Comparison of ENCODE assay signal across 8 mouse cellular contexts in genomic region chrX:73342941-73343735, GRCm38 (mm10). TPM values are rescaled to one million over a fixed set of nuclear protein-coding genes. Genes with fewer than 3 reads are reported as not detected.
DNase-seq lines count a peak whose midpoint lies in the region; ATAC-seq lines count a peak whose summit lies in the region.

No protein-coding gene starts in this region.

- 0 out of 2 replicates have a peak, but pooled peaks cover 3% of the 10 kb centered on the region for H3K4me1 ChIP-seq in embryonic facial prominence, embryonic 13.5 days
- H3K4me1 ChIP-seq in hindbrain, embryonic 12.5 days, result peaks cover 6% of the 10 kb centered on the region; the same call in 1 of the 2 replicates
- H3K4me1 ChIP-seq in liver, embryonic 13.5 days (replicated peaks), result peaks cover 17% of the 10 kb centered on the region
- no peaks in the 10 kb centered on the region for H3K4me1 ChIP-seq in neural tube, embryonic 14.5 days (ENCODE audit: control insufficient read depth, insufficient read depth, low read length)

- H3K4me2 ChIP-seq in embryonic facial prominence, embryonic 13.5 days, result peak overlapping the region; percentile 62
- peak overlapping the region; percentile 56 for H3K4me2 ChIP-seq in hindbrain, embryonic 12.5 days (replicated peaks)
- H3K4me2 ChIP-seq in liver, embryonic 13.5 days, result peak overlapping the region; percentile 72
- peak overlapping the region; percentile 54 for H3K4me2 ChIP-seq in neural tube, embryonic 14.5 days (ENCODE audit: low read depth, low read length)

- WGBS in embryonic facial prominence, embryonic 13.5 days, result 23% methylated on average over 15 of the region's 15 CpGs
- WGBS in hindbrain, embryonic 12.5 days, result 22% methylated on average over 15 of the region's 15 CpGs
- 18% methylated on average over 15 of the region's 15 CpGs for WGBS in liver, embryonic 13.5 days (ENCODE audit: insufficient replicate concordance)
- WGBS in neural tube, embryonic 14.5 days, result 25% methylated on average over 15 of the region's 15 CpGs

- H3K4me3 ChIP-seq in embryonic facial prominence, embryonic 13.5 days, result peak overlapping the region; percentile 60
- H3K4me3 ChIP-seq in hindbrain, embryonic 12.5 days, result peak overlapping the region; percentile 52
- H3K4me3 ChIP-seq in liver, embryonic 13.5 days (replicated peaks), result peak overlapping the region; percentile 66
- peak overlapping the region; percentile 50 for H3K4me3 ChIP-seq in neural tube, embryonic 14.5 days (ENCODE audit: low read depth, low read length)

- no peaks in the 10 kb centered on the region for H3K36me3 ChIP-seq in embryonic facial prominence, embryonic 13.5 days
- no peaks in the 10 kb centered on the region for H3K36me3 ChIP-seq in hindbrain, embryonic 12.5 days
- H3K36me3 ChIP-seq in liver, embryonic 13.5 days, result no peaks in the 10 kb centered on the region
- no peaks in the 10 kb centered on the region for H3K36me3 ChIP-seq in neural tube, embryonic 14.5 days (ENCODE audit: control insufficient read depth, insufficient read depth, low read length)

- peak; percentile 22 to 38 for DNase-seq in layer of hippocampus, postnatal 10 days (ENCODE audit: low spot score in 2 of 2)
- DNase-seq in layer of hippocampus, adult 18-20 months (ENCODE audit: low spot score in 2 of 2), result no peak
- peak; percentile 9 for DNase-seq in MN1 (ENCODE audit: low spot score)
- no peak for DNase-seq in liver, embryonic 13.5 days
- DNase-seq in right cerebral cortex, postnatal 36 days (ENCODE audit: low spot score in 2 of 2), result no peak

- peak overlapping the region; percentile 78 for H3K9ac ChIP-seq in embryonic facial prominence, embryonic 13.5 days
- H3K9ac ChIP-seq in hindbrain, embryonic 12.5 days, result peak overlapping the region; percentile 69
- peak overlapping the region; percentile 65 for H3K9ac ChIP-seq in liver, embryonic 13.5 days
- H3K9ac ChIP-seq in neural tube, embryonic 14.5 days (replicated peaks; ENCODE audit: low read depth, low read length), result peak overlapping the region; percentile 57

- H3K27me3 ChIP-seq in embryonic facial prominence, embryonic 13.5 days, result peaks cover 13% of the 10 kb centered on the region
- no peaks in the 10 kb centered on the region for H3K27me3 ChIP-seq in hindbrain, embryonic 12.5 days
- 0 out of 2 replicates have a peak, but pooled peaks cover 2% of the 10 kb centered on the region for H3K27me3 ChIP-seq in liver, embryonic 13.5 days
- H3K27me3 ChIP-seq in neural tube, embryonic 14.5 days (ENCODE audit: control insufficient read depth, insufficient read depth, low read length), result no peaks in the 10 kb centered on the region

- H3K9me3 ChIP-seq in embryonic facial prominence, embryonic 13.5 days, result no peaks in the 10 kb centered on the region
- H3K9me3 ChIP-seq in hindbrain, embryonic 12.5 days (replicated peaks), result no peaks in the 10 kb centered on the region
- H3K9me3 ChIP-seq in liver, embryonic 13.5 days (replicated peaks), result no peaks in the 10 kb centered on the region
- no peaks in the 10 kb centered on the region for H3K9me3 ChIP-seq in neural tube, embryonic 14.5 days (ENCODE audit: control insufficient read depth, low read length)

- ATAC-seq in embryonic facial prominence, embryonic 13.5 days (ENCODE audit: insufficient number of reproducible peaks, insufficient read depth, low FRiP score, low TSS enrichment, low read depth), result no peak
- ATAC-seq in hindbrain, embryonic 12.5 days (ENCODE audit: low FRiP score), result peak; percentile 70
- peak; percentile 30; the same call in 1 of the 2 replicates for ATAC-seq in liver, embryonic 13.5 days (ENCODE audit: low read depth)
- ATAC-seq in neural tube, embryonic 14.5 days (ENCODE audit: low read depth), result peak; percentile 76; the same call in 1 of the 2 replicates

- peak overlapping the region; percentile 75 for H3K27ac ChIP-seq in embryonic facial prominence, embryonic 13.5 days
- peak overlapping the region; percentile 75 for H3K27ac ChIP-seq in hindbrain, embryonic 12.5 days
- H3K27ac ChIP-seq in liver, embryonic 13.5 days, result no peak overlapping the region
- H3K27ac ChIP-seq in neural tube, embryonic 14.5 days (ENCODE audit: low read depth, low read length), result peak overlapping the region; percentile 64

RNA-seq across cellular contexts. Expression of gene Zfp275, which starts 0.7 kb away (rescaled TPM):
- 10 to 100 TPM; 12.1 to 16.1 TPM for total RNA-seq in layer of hippocampus, postnatal 10 days (2021)
- total RNA-seq in layer of hippocampus, adult 18-20 months (2021), result 10 to 100 TPM; 10.7 to 12.6 TPM
- 14.7 and 18.0 TPM in 2 replicates for polyA plus RNA-seq in embryonic facial prominence, embryonic 13.5 days (2015; fragmentation: Nextera tagmentation; extraction: Ambion mirVana)
- 19.0 and 20.7 TPM in 2 replicates for polyA plus RNA-seq in hindbrain, embryonic 12.5 days (2016; fragmentation: Nextera tagmentation; extraction: Ambion mirVana)
- polyA plus RNA-seq in liver, embryonic 13.5 days (2015; fragmentation: Nextera tagmentation; extraction: Ambion mirVana), result 1.8 and 2.9 TPM in 2 replicates
- polyA plus RNA-seq in neural tube, embryonic 14.5 days (2014; fragmentation: Nextera tagmentation; extraction: Ambion mirVana), result 12.9 and 15.3 TPM in 2 replicates

RNA-seq across cellular contexts. Expression of gene Gm45015, which starts 6.5 kb away (rescaled TPM):
- total RNA-seq in layer of hippocampus, postnatal 10 days (2021), result not detected
- not detected for total RNA-seq in layer of hippocampus, adult 18-20 months (2021)
- not detected in 2 replicates for polyA plus RNA-seq in embryonic facial prominence, embryonic 13.5 days (2015; fragmentation: Nextera tagmentation; extraction: Ambion mirVana)
- polyA plus RNA-seq in hindbrain, embryonic 12.5 days (2016; fragmentation: Nextera tagmentation; extraction: Ambion mirVana), result not detected in 2 replicates
- not detected in 2 replicates for polyA plus RNA-seq in liver, embryonic 13.5 days (2015; fragmentation: Nextera tagmentation; extraction: Ambion mirVana)
- not detected in 2 replicates for polyA plus RNA-seq in neural tube, embryonic 14.5 days (2014; fragmentation: Nextera tagmentation; extraction: Ambion mirVana)

RNA-seq across cellular contexts. Expression of gene Xlr5a, which starts 50.4 kb away (rescaled TPM):
- total RNA-seq in layer of hippocampus, postnatal 10 days (2021), result not detected
- total RNA-seq in layer of hippocampus, adult 18-20 months (2021), result not detected
- polyA plus RNA-seq in embryonic facial prominence, embryonic 13.5 days (2015; fragmentation: Nextera tagmentation; extraction: Ambion mirVana), result not detected in 2 replicates
- polyA plus RNA-seq in hindbrain, embryonic 12.5 days (2016; fragmentation: Nextera tagmentation; extraction: Ambion mirVana), result not detected in 2 replicates
- not detected in 2 replicates for polyA plus RNA-seq in liver, embryonic 13.5 days (2015; fragmentation: Nextera tagmentation; extraction: Ambion mirVana)
- polyA plus RNA-seq in neural tube, embryonic 14.5 days (2014; fragmentation: Nextera tagmentation; extraction: Ambion mirVana), result not detected in 2 replicates

RNA-seq across cellular contexts. Expression of gene Xlr5c, which starts 50.4 kb away (rescaled TPM):
- not detected for total RNA-seq in layer of hippocampus, postnatal 10 days (2021)
- total RNA-seq in layer of hippocampus, adult 18-20 months (2021), result not detected
- not detected in 2 replicates for polyA plus RNA-seq in embryonic facial prominence, embryonic 13.5 days (2015; fragmentation: Nextera tagmentation; extraction: Ambion mirVana)
- not detected in 2 replicates for polyA plus RNA-seq in hindbrain, embryonic 12.5 days (2016; fragmentation: Nextera tagmentation; extraction: Ambion mirVana)
- not detected in 2 replicates for polyA plus RNA-seq in liver, embryonic 13.5 days (2015; fragmentation: Nextera tagmentation; extraction: Ambion mirVana)
- polyA plus RNA-seq in neural tube, embryonic 14.5 days (2014; fragmentation: Nextera tagmentation; extraction: Ambion mirVana), result not detected in 2 replicates

RNA-seq across cellular contexts. Expression of gene Gm18336, which starts 55.4 kb away (rescaled TPM):
- total RNA-seq in layer of hippocampus, postnatal 10 days (2021), result under 1 TPM; 0.16 to 0.29 TPM
- not detected for total RNA-seq in layer of hippocampus, adult 18-20 months (2021)
- not detected in 2 replicates for polyA plus RNA-seq in embryonic facial prominence, embryonic 13.5 days (2015; fragmentation: Nextera tagmentation; extraction: Ambion mirVana)
- polyA plus RNA-seq in hindbrain, embryonic 12.5 days (2016; fragmentation: Nextera tagmentation; extraction: Ambion mirVana), result not detected in 2 replicates
- not detected in 2 replicates for polyA plus RNA-seq in liver, embryonic 13.5 days (2015; fragmentation: Nextera tagmentation; extraction: Ambion mirVana)
- not detected in 2 replicates for polyA plus RNA-seq in neural tube, embryonic 14.5 days (2014; fragmentation: Nextera tagmentation; extraction: Ambion mirVana)

Comparison
In these comparisons a context has a peak if more than half of its experiments do, and no peak if none do; other contexts are left out.
1. DNase-seq: peak in layer of hippocampus, postnatal 10 days (2 of 2) and MN1 (single experiment); none in layer of hippocampus, adult 18-20 months (0 of 2), liver, embryonic 13.5 days (single experiment) and right cerebral cortex, postnatal 36 days (0 of 2).
2. Peak in every context shown above with its lines, with median percentiles within 50 percentile points of each other: H3K4me2 ChIP-seq, H3K4me3 ChIP-seq and H3K9ac ChIP-seq.